ENCODE assay signal across 28 mouse cellular contexts in genomic region chr2:126318071-126318470, GRCm38 (mm10).
DNase-seq lines count a peak whose midpoint lies in the region; ATAC-seq and TF ChIP-seq lines count a peak whose summit lies in the region.
"Had no signal": no experiment of that assay in that cellular context is flagged by ENCODE, and none has a peak within 500 bp of the region (broad histone marks: within the 10 kb centered on the region; RNA-seq: fewer than 3 reads in every experiment).

No protein-coding gene starts in this region.

- 90% methylated on average over 6 of the region's 6 CpGs for WGBS in kidney, adult 2 months
- 94% methylated on average over 6 of the region's 6 CpGs for WGBS in forebrain, postnatal 0 days
- 87% methylated on average over 6 of the region's 6 CpGs for WGBS in intestine, embryonic 16.5 days

- no peaks in the 10 kb centered on the region for H3K36me3 ChIP-seq in kidney, adult 2 months (ENCODE audit: control insufficient read depth, insufficient read depth, low read length)
- H3K36me3 ChIP-seq in forebrain, postnatal 0 days (ENCODE audit: insufficient read depth), result no peaks in the 10 kb centered on the region
- no peaks in the 10 kb centered on the region for H3K36me3 ChIP-seq in intestine, embryonic 16.5 days (ENCODE audit: control insufficient read depth, insufficient read depth, low read length)
- H3K36me3 ChIP-seq: embryonic facial prominence, embryonic 10.5 days; embryonic facial prominence, embryonic 13.5 days; heart, embryonic 10.5 days; heart, embryonic 13.5 days had no signal

- no peak overlapping the region for H3K9ac ChIP-seq in forebrain, postnatal 0 days
- no peak overlapping the region for H3K9ac ChIP-seq in intestine, embryonic 16.5 days (ENCODE audit: low read depth, low read length)
- H3K9ac ChIP-seq: embryonic facial prominence, embryonic 13.5 days; heart, embryonic 13.5 days; hindbrain, embryonic 14.5 days had no signal

- 0 out of 2 replicates have a peak overlapping the region, but pooled peaks have one; percentile 9 for H3K27ac ChIP-seq in kidney, adult 2 months (ENCODE audit: insufficient read depth, low read depth, low read length)
- H3K27ac ChIP-seq in forebrain, postnatal 0 days (ENCODE audit: low read depth, low read length), result no peak overlapping the region
- no peak overlapping the region for H3K27ac ChIP-seq in intestine, embryonic 16.5 days (ENCODE audit: low read length)
- H3K27ac ChIP-seq: embryonic facial prominence, embryonic 10.5 days; embryonic facial prominence, embryonic 13.5 days; heart, embryonic 10.5 days; heart, embryonic 13.5 days; hindbrain, embryonic 14.5 days; hindbrain, postnatal 0 days had no signal

- H3K4me1 ChIP-seq in kidney, adult 2 months (ENCODE audit: control insufficient read depth, insufficient read depth, low read length), result no peaks in the 10 kb centered on the region
- no peaks in the 10 kb centered on the region for H3K4me1 ChIP-seq in forebrain, postnatal 0 days (ENCODE audit: insufficient read depth)
- H3K4me1 ChIP-seq in intestine, embryonic 16.5 days (ENCODE audit: control insufficient read depth, insufficient read depth, low read length), result no peaks in the 10 kb centered on the region
- H3K4me1 ChIP-seq: embryonic facial prominence, embryonic 10.5 days; heart, embryonic 10.5 days; heart, embryonic 13.5 days had no signal

- H3K4me3 ChIP-seq in kidney, adult 2 months (ENCODE audit: insufficient read depth, low read depth, low read length), result no peak overlapping the region
- no peak overlapping the region for H3K4me3 ChIP-seq in forebrain, postnatal 0 days (ENCODE audit: low read depth, low read length)
- H3K4me3 ChIP-seq in intestine, embryonic 16.5 days (ENCODE audit: low read length), result no peak overlapping the region
- H3K4me3 ChIP-seq: embryonic facial prominence, embryonic 10.5 days; embryonic facial prominence, embryonic 13.5 days; heart, embryonic 10.5 days; heart, embryonic 13.5 days had no signal

- no peak for TF ChIP-seq POLR2A in kidney, adult 2 months (IDR thresholded peaks at IDR 0.05; ENCODE audit: low read depth, low read length)

- no peaks in the 10 kb centered on the region; the same call in 1 of the 2 replicates for H3K27me3 ChIP-seq in kidney, adult 2 months (replicated peaks; ENCODE audit: control insufficient read depth, insufficient read depth, low read length)
- H3K27me3 ChIP-seq in forebrain, postnatal 0 days (ENCODE audit: insufficient read depth, low read length), result no peaks in the 10 kb centered on the region
- no peaks in the 10 kb centered on the region for H3K27me3 ChIP-seq in intestine, embryonic 16.5 days (replicated peaks; ENCODE audit: control insufficient read depth, insufficient read depth, low read length)
- H3K27me3 ChIP-seq: embryonic facial prominence, embryonic 13.5 days; heart, embryonic 13.5 days; Patski had no signal

- DNase-seq in kidney, adult 2 months, result no peak
- no peak for DNase-seq in kidney, postnatal 4 days
- peak; percentile 65 for DNase-seq in adipocyte (ENCODE audit: low spot score)
- DNase-seq in forebrain, postnatal 0 days, result no peak
- DNase-seq: adrenal gland, adult 2 months; adrenal gland, postnatal 14 days; cerebellum, adult 11 months; cerebellum, adult 2 months; cerebellum, adult 9-11 months; cerebellum, postnatal 25 days; embryo, embryonic 11 days; gastrocnemius, postnatal 10 days; gastrocnemius, postnatal 36 days; heart, postnatal 14 days; heart, postnatal 4 days; kidney, adult 8-10 months had no signal

- no peaks in the 10 kb centered on the region for H3K9me3 ChIP-seq in forebrain, postnatal 0 days (ENCODE audit: low read length)
- H3K9me3 ChIP-seq in intestine, embryonic 16.5 days (ENCODE audit: control insufficient read depth, low read length), result no peaks in the 10 kb centered on the region
- H3K9me3 ChIP-seq: embryonic facial prominence, embryonic 10.5 days; embryonic facial prominence, embryonic 13.5 days; heart, embryonic 10.5 days; heart, embryonic 13.5 days had no signal

- ATAC-seq in granulocyte monocyte progenitor cell, adult 5-6 weeks (replicated peaks; ENCODE audit: poor library complexity, severe bottlenecking), result peak; percentile 13; the same call in 1 of the 2 replicates
- ATAC-seq in forebrain, postnatal 0 days, result no peak
- no peak for ATAC-seq in intestine, embryonic 16.5 days
- ATAC-seq: forebrain, embryonic 14.5 days; hindbrain, postnatal 0 days; inflammation-experienced regulatory T-cells, adult 6 months; intestine, postnatal 0 days; Patski had no signal

- no peak overlapping the region for H3K4me2 ChIP-seq in forebrain, postnatal 0 days (ENCODE audit: low read depth)
- no peak overlapping the region for H3K4me2 ChIP-seq in intestine, embryonic 16.5 days (ENCODE audit: low read depth, low read length)
- H3K4me2 ChIP-seq: embryonic facial prominence, embryonic 13.5 days; heart, embryonic 13.5 days; hindbrain, embryonic 14.5 days had no signal

- no peak for TF ChIP-seq CTCF in kidney, adult 2 months (conservative IDR thresholded peaks at IDR 0.05; ENCODE audit: insufficient read depth, insufficient read length, low read depth, low read length)
- no peak for TF ChIP-seq CTCF in forebrain, postnatal 0 days (IDR thresholded peaks at IDR 0.05; ENCODE audit: low read depth)
